Mouse (Mus musculus) small intestine, adult 2 months (tissue): ENCODE measurements at regions not wholly inside any gene's neighbourhood (a gene's known extent, or its start where the extent isn't known, plus 50 kb on each side); places are given as distances from the start of the nearest gene placed in this dataset.
"Not testable (repeated sequence)": the region's sequence is repeated elsewhere in the genome, so short reads cannot be mapped to it uniquely, and the experiment has no call there.

Experiments
- CTCF ChIP-seq: fragments of 200-500 bp; IDR thresholded peaks from 2 replicates; pipeline ENCODE4 v1.5.1; 2012; ENCODE audit warnings: low read depth, mild to moderate bottlenecking, control low read depth, inconsistent platforms, low read length, moderate library complexity, mixed read lengths; ENCODE audit not compliant: insufficient replicate concordance, insufficient read length; ENCODE audit errors: extremely low read depth
- POLR2A ChIP-seq: fragments of 200-500 bp; IDR thresholded peaks from 2 replicates; pipeline ENCODE4 v1.6.1; 2012; ENCODE audit warnings: low read depth, mild to moderate bottlenecking, control low read depth, inconsistent platforms, low read length, moderate library complexity

GRCm38 (mm10) chrX:103532620-103533199, 97.7 kb upstream of the Zcchc13 start:
- TF ChIP-seq POLR2A, CTCF: not testable (repeated sequence)
